8 mouse cellular contexts compared by ENCODE assay signal in the genomic region with DNA sequence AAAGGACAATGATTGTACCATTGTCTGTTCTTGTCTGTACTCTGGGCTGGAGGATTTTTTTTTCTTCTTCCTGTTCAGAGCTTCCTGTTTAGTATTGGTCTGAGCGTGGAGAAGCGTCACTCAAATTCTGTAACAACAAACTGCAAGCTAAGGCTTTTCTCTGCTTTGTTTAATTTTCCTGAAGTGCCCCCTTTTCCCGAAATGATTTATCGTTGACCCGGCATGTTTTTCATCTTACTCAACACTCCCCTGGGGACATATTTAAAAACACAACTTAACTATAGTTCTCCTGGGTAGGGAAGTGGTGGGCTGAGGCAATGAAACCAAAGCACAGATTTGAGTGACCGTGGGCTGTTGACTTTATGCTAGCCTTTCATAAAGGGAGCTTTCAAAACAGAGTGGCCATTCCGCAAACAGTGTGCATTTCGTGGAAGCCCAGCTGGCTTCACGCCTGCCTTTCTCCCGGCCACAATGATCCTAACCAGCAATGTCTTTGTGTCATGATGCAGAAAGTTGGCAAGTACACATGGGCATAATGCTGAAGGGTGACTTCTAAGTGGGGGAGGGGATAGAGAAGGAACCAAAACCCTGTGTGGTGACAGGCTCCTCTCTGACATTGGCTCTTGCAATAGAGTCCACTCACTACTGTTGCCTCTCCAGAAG.
DNase-seq lines count a peak whose midpoint lies in the region; ATAC-seq lines count a peak whose summit lies in the region.

No protein-coding gene starts in this region.

- no peaks in the 10 kb centered on the region for H3K27me3 ChIP-seq in embryonic facial prominence, embryonic 13.5 days

- WGBS in embryonic facial prominence, embryonic 13.5 days = 43% methylated on average over 10 of the region's 10 CpGs
- 15% methylated on average over 10 of the region's 10 CpGs for WGBS in macrophage (ENCODE audit: missing documents)

- intact Hi-C loops in heart, postnatal 25 days (cut with DNase I) = no loop called here

- peak; percentile 53 for DNase-seq in heart, adult 8-10 months (ENCODE audit: low spot score)
- DNase-seq in heart, postnatal 25 days (ENCODE audit: low spot score) = no peak
- DNase-seq in CD4-positive helper T cell, adult 2 months (ENCODE audit: low read depth, low spot score) = peak; percentile 64
- peak; percentile 45 to 49 for DNase-seq in layer of hippocampus, adult 8-10 months (ENCODE audit: low spot score in 2 of 2)
- no peak for DNase-seq in embryo, embryonic 9.5 days (ENCODE audit: extremely low spot score)
- DNase-seq in adrenal gland, adult 2 months = no peak

- H3K4me1 ChIP-seq in embryonic facial prominence, embryonic 13.5 days = peaks cover 15% of the 10 kb centered on the region; the same call in 1 of the 2 replicates

- H3K79me2 ChIP-seq in macrophage (ENCODE audit: inconsistent target) = peaks cover 18% of the 10 kb centered on the region

- no peak overlapping the region for H3K4me2 ChIP-seq in embryonic facial prominence, embryonic 13.5 days

- no peaks in the 10 kb centered on the region for H3K9me3 ChIP-seq in embryonic facial prominence, embryonic 13.5 days

- no peak overlapping the region for H3K4me3 ChIP-seq in embryonic facial prominence, embryonic 13.5 days
- peak overlapping the region; percentile 3; the same call in 1 of the 2 replicates for H3K4me3 ChIP-seq in macrophage (ENCODE audit: inconsistent target)

- H3K27ac ChIP-seq in embryonic facial prominence, embryonic 13.5 days = peak overlapping the region; percentile 22; the same call in 1 of the 2 replicates
- H3K27ac ChIP-seq in macrophage = peak overlapping the region; percentile 96

- H3K36me3 ChIP-seq in embryonic facial prominence, embryonic 13.5 days = no peaks in the 10 kb centered on the region
- H3K36me3 ChIP-seq in macrophage (ENCODE audit: inconsistent target) = no peaks in the 10 kb centered on the region

- H3K9ac ChIP-seq in embryonic facial prominence, embryonic 13.5 days = no peak overlapping the region

- no peak for ATAC-seq in embryonic facial prominence, embryonic 13.5 days (ENCODE audit: insufficient number of reproducible peaks, insufficient read depth, low FRiP score, low TSS enrichment, low read depth)

Comparison
In these comparisons a context has a peak if more than half of its experiments do, and no peak if none do; other contexts are left out.
1. DNase-seq: peak in heart, adult 8-10 months (single experiment), CD4-positive helper T cell, adult 2 months (single experiment) and layer of hippocampus, adult 8-10 months (2 of 2); none in heart, postnatal 25 days (single experiment), embryo, embryonic 9.5 days (single experiment) and adrenal gland, adult 2 months (single experiment).